Mouse (Mus musculus) hindlimb bud, embryonic 11.5 days (tissue): Measurements from ENCODE around the gene Mpdu1.
A peak's percentile ranks its signal among the peaks of the same experiment; 100 is the strongest.
"Not testable (repeated sequence)": the region's sequence is repeated elsewhere in the genome, so short reads cannot be mapped to it uniquely, and the experiment has no call there.

Source experiments
- DNase-seq: peaks from one replicate; pipeline ENCODE4 v3.0.0-alpha.2; 2012; ENCODE audit warnings: low read depth, low spot score; ENCODE audit errors: extremely low spot score

Mpdu1 gene

GRCm38 (mm10) chr11:69665457-69665960 lies 3.1 kb upstream of the Mpdu1 start:
- no peak for DNase-seq

GRCm38 (mm10) chr11:69664841-69665240 lies 2.4 kb upstream of the Mpdu1 start:
- DNase-seq: no peak

DNA sequence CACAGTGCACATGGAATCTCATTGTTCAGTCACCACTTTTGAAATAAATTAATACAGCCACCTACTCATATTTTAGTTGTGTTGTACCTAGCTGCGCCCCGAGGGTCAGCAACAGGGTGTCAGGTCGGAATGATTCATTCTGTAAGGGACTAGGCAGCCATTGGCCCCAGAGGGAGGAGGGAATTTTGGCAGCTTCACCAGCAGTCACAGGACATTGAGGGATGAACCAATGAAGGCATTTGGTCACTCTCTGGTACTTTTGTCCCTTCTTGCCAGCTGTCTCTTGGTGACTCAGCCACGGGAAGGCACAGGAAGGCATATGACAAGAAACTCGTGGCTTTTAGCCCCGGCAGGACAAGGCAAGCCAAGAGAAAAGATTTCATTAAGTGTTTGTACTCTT lies 1.4 kb upstream of the Mpdu1 start:
- DNase-seq: no peak

GRCm38 (mm10) chr11:69662967-69663671 lies 677 bp upstream of the Mpdu1 start:
- DNase-seq: no peak

- DNase-seq: no peak
Measured at GRCm38 (mm10) chr11:69661221-69661881, 1.1 kb downstream of the Mpdu1 start.

DNA sequence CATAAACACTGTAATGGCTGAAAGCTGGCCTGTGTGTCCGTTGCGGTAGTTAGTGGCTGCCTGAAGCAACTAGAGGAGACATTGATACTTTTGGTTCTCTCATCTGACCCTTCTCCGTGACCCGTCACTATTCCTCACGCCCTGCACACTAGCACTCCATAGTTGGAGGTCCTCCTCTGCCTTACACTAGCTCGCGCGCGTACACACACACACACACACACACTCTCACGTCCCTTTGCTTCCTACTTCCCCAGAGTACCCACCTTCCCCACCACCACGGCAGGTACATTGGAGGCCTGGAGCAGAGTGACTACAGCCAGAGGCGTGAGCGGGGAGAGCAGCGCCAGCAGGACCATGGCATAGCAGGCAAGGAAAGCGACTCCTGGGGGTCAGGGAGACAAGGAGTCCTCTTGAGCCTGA lies 5.0 kb downstream of the Mpdu1 start:
- no peak for DNase-seq

DNA sequence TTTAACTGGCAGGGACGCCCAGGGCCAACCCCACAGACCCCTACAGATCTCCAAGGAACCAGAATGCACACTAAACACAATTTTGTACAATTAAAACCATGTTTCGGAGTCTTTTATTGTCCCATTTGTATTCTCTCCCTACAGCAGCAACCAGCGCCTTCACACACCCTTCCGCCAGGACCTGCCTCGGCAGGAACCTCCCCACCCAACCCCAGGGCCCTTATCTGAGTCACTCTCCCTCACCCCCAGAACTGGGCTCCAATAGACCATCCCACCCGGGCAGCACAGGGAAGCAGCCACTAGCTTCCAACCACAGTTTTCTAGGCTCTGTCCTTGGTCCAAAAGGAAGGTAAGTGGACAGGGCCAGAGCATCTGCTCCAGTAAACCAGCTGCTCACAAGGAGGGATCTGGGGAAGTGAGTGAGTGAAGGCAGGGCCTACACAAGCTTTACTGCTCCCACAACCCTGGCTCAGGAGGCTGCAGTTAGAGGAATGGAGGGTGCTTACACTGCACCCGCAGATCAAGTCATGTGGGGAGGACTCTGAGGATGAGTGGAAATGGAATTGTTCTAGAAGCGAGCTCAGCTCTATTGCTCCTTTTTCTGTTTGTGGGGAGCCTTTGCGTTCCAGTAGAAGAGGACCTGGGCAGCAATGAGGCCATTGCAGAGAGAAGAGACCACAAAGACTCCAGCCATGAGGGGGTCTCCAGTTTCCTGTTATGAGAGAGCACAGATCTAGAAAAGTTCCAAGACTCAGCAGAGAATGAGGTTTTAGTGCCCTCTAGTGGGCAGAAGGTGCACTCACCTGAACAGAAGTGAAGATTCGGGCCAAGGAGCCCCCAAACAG lies 5.6 kb downstream of the Mpdu1 start:
- DNase-seq: peak; percentile 77

GRCm38 (mm10) chr11:69656065-69656455 lies 6.4 kb downstream of the Mpdu1 start:
- DNase-seq: no peak

GRCm38 (mm10) chr11:69655264-69656064 lies 7.0 kb downstream of the Mpdu1 start, which contains the start of gene Sox15:
TSS of gene Sox15 (plus strand) at chr11:69655314.
- peak; percentile 72 for DNase-seq

- no peak for DNase-seq
Measured at GRCm38 (mm10) chr11:69654760-69655159, 7.7 kb downstream of the Mpdu1 start.

- DNase-seq: no peak
Measured at GRCm38 (mm10) chr11:69653399-69653798, 9.0 kb downstream of the Mpdu1 start.

GRCm38 (mm10) chr11:69645860-69646259 lies 16.6 kb downstream of the Mpdu1 start:
- DNase-seq: no peak

DNA sequence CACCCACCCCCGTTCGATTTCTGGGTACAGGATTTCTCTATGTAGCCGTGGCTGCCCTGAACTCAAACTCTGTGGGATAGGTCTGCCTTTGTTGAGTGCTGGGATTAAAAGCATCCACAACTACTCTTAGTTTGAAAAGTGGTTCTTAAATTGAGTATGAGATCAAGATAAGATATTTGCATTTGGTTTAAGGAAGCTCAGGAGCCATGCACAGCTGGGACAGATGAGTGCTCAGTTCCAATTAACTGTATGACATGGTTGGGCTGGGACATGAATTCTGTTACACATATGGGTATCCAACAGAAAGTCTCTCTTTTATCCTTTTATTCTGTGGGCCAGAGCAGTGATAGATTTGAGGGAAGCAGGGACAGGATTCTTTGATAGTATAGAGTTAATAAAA lies 27.0 kb downstream of the Mpdu1 start:
- DNase-seq: no peak

GRCm38 (mm10) chr11:69633128-69633866 lies 29.1 kb downstream of the Mpdu1 start:
- no peak for DNase-seq

GRCm38 (mm10) chr11:69632284-69633089 lies 30.0 kb downstream of the Mpdu1 start, which contains the start of gene Fxr2:
TSS of gene Fxr2 (plus strand) at chr11:69632990.
- DNase-seq: peak; percentile 100

- no peak for DNase-seq
Measured at GRCm38 (mm10) chr11:69629802-69630201, 32.6 kb downstream of the Mpdu1 start.

GRCm38 (mm10) chr11:69628286-69628685 lies 34.2 kb downstream of the Mpdu1 start:
- DNase-seq: peak; percentile 88

GRCm38 (mm10) chr11:69624339-69624738 lies 38.1 kb downstream of the Mpdu1 start:
- not testable (repeated sequence) for DNase-seq

DNA sequence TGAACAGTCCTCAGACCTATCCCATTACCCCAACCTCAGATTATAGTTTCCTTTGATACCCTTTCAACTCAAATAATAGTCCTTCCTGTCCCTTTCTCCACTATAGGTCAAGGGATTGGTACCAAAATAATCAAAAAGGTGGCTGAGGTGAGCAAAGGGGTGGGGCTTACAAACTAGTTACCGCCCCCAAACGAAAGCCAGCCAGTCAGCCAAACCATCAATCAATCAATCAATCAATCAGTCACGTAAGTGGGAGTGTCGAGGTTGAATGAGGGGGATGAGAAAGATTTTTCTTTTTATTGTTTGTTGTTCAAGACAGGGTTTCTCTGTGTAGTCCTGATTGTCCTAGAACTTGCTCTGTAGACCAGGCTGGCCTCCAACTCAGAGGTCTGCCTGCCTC lies 39.4 kb downstream of the Mpdu1 start:
- DNase-seq: no peak
